Mouse (Mus musculus): Measurements from ENCODE around the gene Rab3b. TPM values are rescaled to one million over a fixed set of nuclear protein-coding genes. Genes with fewer than 3 reads are reported as not detected.

The Rab3b gene
- polyA plus RNA-seq (2014; fragmentation: Nextera tagmentation; extraction: Ambion mirVana): 6.3 and 8.0 TPM in 2 replicates

- no peak for TF ChIP-seq CTCF (IDR thresholded peaks at IDR 0.05; ENCODE audit: low read depth)
- peak within 1 kb of the TSS; percentile 99 for H3K4me2 ChIP-seq
- H3K4me3 ChIP-seq (ENCODE audit: low read depth, low read length): peak within 1 kb of the TSS; percentile 53
- H3K27me3 ChIP-seq (ENCODE audit: insufficient read depth, low read length): 0 out of 2 replicates have a peak, but pooled peaks cover 3% of the 10 kb centered on the region
- H3K36me3 ChIP-seq (ENCODE audit: insufficient read depth): no peaks in the 10 kb centered on the region
- peak; percentile 92 for ATAC-seq (ENCODE audit: insufficient read depth)
- H3K27ac ChIP-seq (ENCODE audit: low read depth): no peak within 1 kb of the TSS
- H3K4me1 ChIP-seq (ENCODE audit: insufficient read depth): no peaks in the 10 kb centered on the region
- H3K9ac ChIP-seq: peak within 1 kb of the TSS; percentile 51
- peak; percentile 84 for DNase-seq
- H3K9me3 ChIP-seq (ENCODE audit: low read depth, low read length): no peaks in the 10 kb centered on the region
- under 1% methylated on average over 46 of the region's 46 CpGs for WGBS
These were observed at the start of gene Rab3b for GRCm38 (mm10) chr4:108878963-108879822. Gene Rab3b (plus strand): TSS chr4:108879063.

GRCm38 (mm10) chr4:108830698-108831097, 48.2 kb upstream of the Rab3b start:
- no peak overlapping the region for H3K4me3 ChIP-seq (ENCODE audit: low read depth, low read length)
- no peaks in the 10 kb centered on the region for H3K27me3 ChIP-seq (ENCODE audit: insufficient read depth, low read length)
- TF ChIP-seq CTCF (IDR thresholded peaks at IDR 0.05; ENCODE audit: low read depth): no peak
- 0 out of 2 replicates have a peak, but pooled peaks cover 3% of the 10 kb centered on the region for H3K4me1 ChIP-seq (ENCODE audit: insufficient read depth)
- H3K9me3 ChIP-seq (ENCODE audit: low read depth, low read length): no peaks in the 10 kb centered on the region
- whole genome bisulfite sequencing: 79% methylated on average over 1 of the region's 1 CpGs
- DNase-seq (no peak), ATAC-seq (ENCODE audit: insufficient read depth) (no peak)
- H3K9ac ChIP-seq: no peak overlapping the region
- no peak overlapping the region for H3K4me2 ChIP-seq
- H3K27ac ChIP-seq (ENCODE audit: low read depth): 0 out of 2 replicates have a peak overlapping the region, but pooled peaks have one; percentile 42
- peaks cover 40% of the 10 kb centered on the region for H3K36me3 ChIP-seq (ENCODE audit: insufficient read depth)

DNA sequence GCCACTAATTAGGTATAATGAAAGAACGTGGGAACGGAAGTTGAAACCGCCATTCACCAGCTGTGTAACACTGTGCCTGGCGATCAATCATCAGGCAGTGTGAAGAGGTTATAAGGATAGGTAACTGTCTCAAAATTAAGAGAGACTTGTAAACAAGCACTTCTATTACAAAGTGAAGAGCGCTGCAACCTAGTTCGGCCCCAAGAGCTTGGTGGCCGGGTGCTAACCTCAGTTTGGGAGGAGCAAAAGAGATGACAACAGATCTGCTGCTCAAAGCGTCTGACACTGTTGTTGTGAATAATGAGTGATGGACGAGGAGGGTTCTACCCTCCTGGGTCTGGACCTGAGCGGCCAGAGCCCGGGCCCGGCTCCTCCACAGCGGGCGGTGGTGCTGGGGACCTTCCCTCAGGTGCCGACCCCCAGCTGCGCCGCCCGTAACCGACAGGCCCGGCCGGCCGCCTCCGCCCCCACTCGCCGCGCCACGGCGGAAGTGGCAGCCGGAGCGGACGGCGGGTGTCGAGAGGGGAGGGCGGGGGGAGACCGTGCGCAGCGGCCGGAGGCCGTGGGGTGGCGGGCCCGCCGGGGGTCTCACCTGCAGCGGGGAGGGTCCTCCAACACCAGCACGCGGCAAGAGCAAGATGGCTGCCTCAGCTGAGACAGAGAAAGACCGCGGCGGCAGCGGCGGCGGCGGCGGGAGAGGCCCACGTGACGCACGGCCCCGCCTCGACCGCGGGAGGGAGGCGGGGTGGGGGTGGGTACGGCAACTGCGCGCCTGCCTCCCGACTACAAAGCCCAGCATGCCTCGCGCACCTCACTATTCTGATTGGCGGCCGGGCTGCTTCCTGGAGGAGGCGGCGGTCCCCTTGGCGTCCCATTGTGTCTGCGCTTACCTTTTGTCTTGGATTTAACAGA, 45.7 kb upstream of the Rab3b start, which contains the start of gene Btf3l4:
Gene Btf3l4, minus strand, starts transcription at position 699 of the 912 bp plus-strand sequence.
- 0 out of 2 replicates have a peak, but pooled peaks cover 9% of the 10 kb centered on the region for H3K4me1 ChIP-seq (ENCODE audit: insufficient read depth)
- H3K4me3 ChIP-seq (ENCODE audit: low read depth, low read length): peak within 1 kb of the TSS; percentile 96
- WGBS: under 1% methylated on average over 72 of the region's 73 CpGs
- peak within 1 kb of the TSS; percentile 97 for H3K9ac ChIP-seq
- peaks cover 18% of the 10 kb centered on the region for H3K36me3 ChIP-seq (ENCODE audit: insufficient read depth)
- H3K9me3 ChIP-seq (ENCODE audit: low read depth, low read length): no peaks in the 10 kb centered on the region
- peak within 1 kb of the TSS; percentile 99 for H3K27ac ChIP-seq (ENCODE audit: low read depth)
- peak within 1 kb of the TSS; percentile 79 for H3K4me2 ChIP-seq
- no peaks in the 10 kb centered on the region for H3K27me3 ChIP-seq (ENCODE audit: insufficient read depth, low read length)
- peak; percentile 97 for DNase-seq
- TF ChIP-seq CTCF (IDR thresholded peaks at IDR 0.05; ENCODE audit: low read depth): no peak
- peak; percentile 95 for ATAC-seq (ENCODE audit: insufficient read depth)

GRCm38 (mm10) chr4:108833828-108834114, 45.1 kb upstream of the Rab3b start:
- Histone ChIP-seq H3K4me3 (ENCODE audit: low read depth, low read length) (peak overlapping the region; percentile 96), H3K4me1 (ENCODE audit: insufficient read depth) (0 out of 2 replicates have a peak, but pooled peaks cover 9% of the 10 kb centered on the region), H3K27ac (ENCODE audit: low read depth) (peak overlapping the region; percentile 99), H3K36me3 (ENCODE audit: insufficient read depth) (peaks cover 13% of the 10 kb centered on the region), H3K9ac (peak overlapping the region; percentile 97), H3K4me2 (peak overlapping the region; percentile 79), H3K9me3 (ENCODE audit: low read depth, low read length) (no peaks in the 10 kb centered on the region), H3K27me3 (ENCODE audit: insufficient read depth, low read length) (no peaks in the 10 kb centered on the region)
- DNase-seq (no peak), ATAC-seq (ENCODE audit: insufficient read depth) (no peak)
- under 1% methylated on average over 6 of the region's 6 CpGs for WGBS
- no peak for TF ChIP-seq CTCF (IDR thresholded peaks at IDR 0.05; ENCODE audit: low read depth)

- Histone ChIP-seq H3K27ac (ENCODE audit: low read depth) (peak within 1 kb of the TSS; percentile 99), H3K4me3 (ENCODE audit: low read depth, low read length) (peak within 1 kb of the TSS; percentile 96), H3K4me2 (peak within 1 kb of the TSS; percentile 79), H3K27me3 (ENCODE audit: insufficient read depth, low read length) (no peaks in the 10 kb centered on the region), H3K36me3 (ENCODE audit: insufficient read depth) (peaks cover 10% of the 10 kb centered on the region; the same call in 1 of the 2 replicates), H3K9me3 (ENCODE audit: low read depth, low read length) (no peaks in the 10 kb centered on the region), H3K4me1 (ENCODE audit: insufficient read depth) (0 out of 2 replicates have a peak, but pooled peaks cover 9% of the 10 kb centered on the region), H3K9ac (peak within 1 kb of the TSS; percentile 97)
- TF ChIP-seq CTCF (IDR thresholded peaks at IDR 0.05; ENCODE audit: low read depth): no peak; the same call in 1 of the 2 replicates
- WGBS: under 1% methylated on average over 34 of the region's 34 CpGs
- ATAC-seq (ENCODE audit: insufficient read depth) (peak; percentile 82), DNase-seq (peak; percentile 96)
These were observed 44.5 kb upstream of the Rab3b start, which contains the start of gene Txndc12 for GRCm38 (mm10) chr4:108834115-108834970. Gene Txndc12 (plus strand): TSS chr4:108834601.

DNA sequence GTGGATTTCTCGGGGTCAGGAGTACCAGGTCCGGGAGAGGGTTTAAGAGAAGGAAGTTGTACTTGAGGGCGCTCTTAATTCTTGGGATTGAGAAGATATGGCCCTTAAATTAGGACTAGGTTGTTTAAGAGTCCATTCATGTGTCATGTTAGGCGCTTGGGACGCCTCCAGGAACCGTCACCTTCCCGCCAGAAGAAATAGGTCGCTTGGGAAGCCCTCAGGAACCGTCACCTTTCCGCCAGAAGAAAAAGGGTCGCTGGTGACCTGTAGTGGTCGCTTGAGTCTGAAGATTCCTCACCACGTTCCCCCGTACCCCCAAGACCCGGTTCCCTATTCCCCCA, 43.9 kb upstream of the Rab3b start:
- TF ChIP-seq CTCF (IDR thresholded peaks at IDR 0.05; ENCODE audit: low read depth): no peak
- H3K27me3 ChIP-seq (ENCODE audit: insufficient read depth, low read length): no peaks in the 10 kb centered on the region
- H3K36me3 ChIP-seq (ENCODE audit: insufficient read depth): peaks cover 4% of the 10 kb centered on the region; the same call in 1 of the 2 replicates
- peak overlapping the region; percentile 65 for H3K9ac ChIP-seq
- DNase-seq: peak; percentile 40
- H3K4me1 ChIP-seq (ENCODE audit: insufficient read depth): 0 out of 2 replicates have a peak, but pooled peaks cover 9% of the 10 kb centered on the region
- WGBS: 1% methylated on average over 15 of the region's 15 CpGs
- peak overlapping the region; percentile 99 for H3K27ac ChIP-seq (ENCODE audit: low read depth)
- peak overlapping the region; percentile 96 for H3K4me3 ChIP-seq (ENCODE audit: low read depth, low read length)
- no peaks in the 10 kb centered on the region for H3K9me3 ChIP-seq (ENCODE audit: low read depth, low read length)
- ATAC-seq (ENCODE audit: insufficient read depth): no peak
- H3K4me2 ChIP-seq: peak overlapping the region; percentile 79
